Mouse (Mus musculus) spleen, postnatal 10 days (tissue): Measurements from ENCODE around the gene Thsd1.
A peak's percentile ranks its signal among the peaks of the same experiment; 100 is the strongest.
"Not testable (repeated sequence)": the region's sequence is repeated elsewhere in the genome, so short reads cannot be mapped to it uniquely, and the experiment has no call there.

Source experiments
- DNase-seq, 2 experiments: peaks; one replicate each; pipeline ENCODE4 v3.0.0; 2021 to 2022; ENCODE audit warnings: low spot score in 2 of 2

Gene Thsd1

DNA sequence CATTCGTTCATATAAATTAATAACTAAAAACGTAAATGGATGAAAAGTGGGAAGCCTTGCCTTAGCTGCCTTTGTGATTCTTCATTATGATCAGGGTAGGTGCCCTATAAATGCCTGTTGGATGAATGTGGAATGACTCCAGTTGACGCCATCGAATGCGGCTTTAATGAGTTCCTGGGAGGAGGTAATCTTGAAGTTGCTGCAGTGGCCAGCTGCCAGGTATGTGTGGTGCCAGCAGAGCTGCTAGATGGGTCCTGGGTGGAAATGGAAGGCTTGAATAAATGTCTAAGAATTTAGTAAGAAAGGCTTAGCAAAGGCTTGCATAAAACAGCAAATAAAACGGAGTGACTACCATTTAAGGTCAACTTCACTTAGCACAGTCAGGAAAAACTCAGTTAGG, 37.7 kb downstream of the Thsd1 start:
- no peak for DNase-seq

DNA sequence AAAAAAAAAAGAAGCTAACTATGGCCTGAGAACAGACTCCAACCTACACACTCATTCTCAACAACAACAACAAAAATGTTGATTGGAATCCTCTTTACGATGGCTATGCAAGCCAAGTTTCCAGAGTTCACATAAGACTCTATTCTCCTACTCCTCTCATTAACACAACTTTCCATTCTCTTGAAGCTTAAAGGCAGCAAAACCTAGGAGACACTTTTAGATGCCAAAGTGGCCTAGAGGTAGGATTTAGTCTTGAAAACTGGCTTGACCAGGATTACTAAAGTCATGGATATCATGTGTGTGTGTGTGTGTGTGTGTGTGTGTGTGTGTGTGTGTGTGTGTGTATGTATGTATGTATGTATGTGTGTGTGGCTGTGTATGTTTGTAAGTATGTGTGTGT, 38.1 kb downstream of the Thsd1 start:
- no peak for DNase-seq

DNA sequence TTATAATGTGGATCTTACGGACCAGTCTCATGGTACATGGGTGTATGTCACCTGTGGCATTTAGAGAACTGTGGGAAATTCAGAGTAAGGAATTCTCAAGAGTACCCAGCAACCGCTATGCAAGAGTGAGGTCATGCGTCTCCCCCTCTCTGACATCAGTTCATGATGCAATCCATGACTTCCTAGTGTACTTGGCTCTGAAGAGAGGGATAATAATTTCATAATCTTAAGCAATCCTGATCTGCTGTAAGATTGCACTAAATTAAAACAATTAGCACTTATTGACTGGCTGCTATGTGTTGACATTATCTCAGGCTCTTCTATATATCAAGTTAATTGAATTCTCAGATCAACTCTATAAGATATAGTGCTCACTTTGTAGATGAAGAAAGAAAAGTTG, 39.7 kb downstream of the Thsd1 start:
- DNase-seq = no peak

DNA sequence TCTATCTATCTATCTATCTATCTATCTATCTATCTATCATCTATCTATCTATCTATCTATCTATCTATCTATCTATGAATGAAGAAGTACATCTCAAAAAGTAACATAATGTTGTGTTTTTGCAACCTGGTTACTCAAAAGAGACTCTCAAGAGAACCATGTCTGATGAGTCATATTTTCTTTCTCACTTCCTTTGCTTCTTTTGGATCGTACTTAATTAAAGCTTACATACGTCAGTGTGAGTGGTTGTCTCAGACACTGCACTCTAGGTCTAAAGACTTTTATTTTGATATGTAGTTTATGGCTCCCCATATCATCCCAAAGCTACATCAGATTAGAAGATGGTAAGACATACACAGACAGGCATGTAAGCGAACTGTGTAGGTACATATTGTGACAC, 46.0 kb downstream of the Thsd1 start:
- no peak for DNase-seq

DNA sequence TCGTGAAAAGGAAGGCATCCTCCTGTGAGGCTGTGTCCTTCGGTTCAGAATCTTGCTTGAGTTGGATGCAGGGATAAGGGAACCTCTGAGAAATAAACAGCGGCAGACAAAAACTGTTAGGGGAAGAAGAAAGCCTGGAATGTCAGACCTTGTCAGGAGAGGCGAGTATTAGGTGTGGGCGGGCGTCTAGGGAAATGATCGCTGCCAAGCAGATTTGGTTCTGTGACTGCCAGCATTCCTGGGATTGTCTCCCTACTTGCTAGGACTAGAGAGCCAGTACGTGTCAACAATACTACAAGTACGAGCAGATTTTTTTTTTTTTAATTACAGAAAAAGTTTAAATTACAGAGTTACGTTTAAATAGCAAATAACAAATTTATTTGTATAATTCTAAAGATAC, 47.5 kb downstream of the Thsd1 start:
- no peak for DNase-seq

DNA sequence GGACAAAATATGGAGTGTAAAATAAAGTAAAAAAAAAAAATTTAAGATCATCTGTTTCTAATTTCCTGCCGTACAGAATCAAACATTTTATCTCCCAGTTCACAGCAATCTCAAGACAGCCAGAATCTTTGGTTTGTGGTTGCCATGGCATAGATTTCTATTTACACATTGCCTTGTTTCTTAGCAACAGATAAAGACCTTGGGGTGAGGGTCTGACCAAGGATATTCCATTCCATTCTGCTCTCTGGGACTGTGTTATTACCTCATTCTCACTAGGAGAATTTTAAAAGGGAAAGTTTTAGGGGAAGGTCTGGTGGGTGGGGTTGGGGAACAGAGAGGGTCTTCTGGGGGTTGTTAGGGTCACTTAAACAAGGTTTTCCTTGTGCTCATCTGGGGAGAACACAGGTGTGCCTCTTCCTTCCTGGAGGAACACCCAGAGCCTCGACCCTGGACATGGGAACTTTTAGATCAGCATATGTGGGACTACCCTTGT, 55.9 kb downstream of the Thsd1 start, which contains the start of gene Tpte:
Gene Tpte, plus strand, starts transcription at position 443 of the 493 bp plus-strand sequence.
- DNase-seq = no peak

DNA sequence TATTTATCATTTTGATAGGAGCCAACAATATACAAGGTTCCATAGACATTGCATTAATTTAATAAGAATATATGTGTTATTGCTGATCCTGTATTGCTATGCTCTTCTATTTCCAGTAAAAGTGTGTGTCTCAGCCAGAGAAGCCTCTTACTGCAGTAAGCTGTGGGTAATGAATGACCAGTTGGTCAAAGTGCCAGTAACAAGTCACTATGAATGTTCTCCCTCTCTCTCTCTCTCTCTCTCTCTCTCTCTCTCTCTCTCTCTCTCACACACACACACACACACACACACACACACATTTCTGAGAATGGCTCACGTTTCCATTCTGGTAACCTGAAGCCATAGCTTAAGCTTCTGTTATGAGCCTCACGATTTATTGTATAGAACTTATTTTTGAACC, 75.2 kb downstream of the Thsd1 start:
- no peak for DNase-seq

DNA sequence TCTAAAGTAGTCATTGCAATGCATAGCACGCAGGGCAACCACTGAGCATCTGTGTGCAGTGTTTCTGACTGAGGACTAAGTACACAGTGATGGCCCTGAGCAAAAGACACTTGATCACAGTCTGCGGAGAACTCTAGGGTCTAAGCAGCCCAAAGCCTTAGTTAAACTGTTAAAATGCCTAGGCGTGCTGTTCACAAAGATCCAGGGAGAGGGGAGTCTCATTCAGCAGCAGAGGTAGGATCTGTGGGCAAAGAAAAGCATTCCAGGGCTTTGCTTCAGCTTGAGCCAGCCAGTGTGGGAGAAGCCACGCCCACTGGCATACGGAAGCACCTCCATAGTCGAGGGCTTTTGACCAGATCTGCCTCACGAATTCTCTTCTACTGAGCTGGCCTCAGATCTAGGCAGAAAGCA, 75.8 kb downstream of the Thsd1 start:
- DNase-seq = peak in 1 of 2 experiments; percentile 11

DNA sequence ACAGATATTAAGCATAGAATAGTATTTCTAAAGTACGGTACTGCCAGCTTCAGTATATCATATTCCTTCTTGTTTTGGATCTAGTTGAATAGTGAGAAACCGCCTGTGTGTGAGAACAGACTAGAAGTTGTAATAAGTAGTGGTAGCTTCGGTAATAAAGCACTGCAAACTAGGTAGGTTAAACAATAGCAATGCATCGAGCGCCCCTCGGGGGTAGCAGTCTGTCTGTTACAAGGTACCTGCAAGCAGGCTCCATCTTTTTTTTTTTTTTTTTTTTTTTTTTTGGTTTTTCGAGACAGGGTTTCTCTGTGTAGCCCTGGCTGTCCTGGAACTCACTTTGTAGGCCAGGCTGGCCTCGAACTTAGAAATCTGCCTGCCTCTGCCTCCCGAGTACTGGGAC, 76.9 kb downstream of the Thsd1 start:
- not testable (repeated sequence) for DNase-seq

DNA sequence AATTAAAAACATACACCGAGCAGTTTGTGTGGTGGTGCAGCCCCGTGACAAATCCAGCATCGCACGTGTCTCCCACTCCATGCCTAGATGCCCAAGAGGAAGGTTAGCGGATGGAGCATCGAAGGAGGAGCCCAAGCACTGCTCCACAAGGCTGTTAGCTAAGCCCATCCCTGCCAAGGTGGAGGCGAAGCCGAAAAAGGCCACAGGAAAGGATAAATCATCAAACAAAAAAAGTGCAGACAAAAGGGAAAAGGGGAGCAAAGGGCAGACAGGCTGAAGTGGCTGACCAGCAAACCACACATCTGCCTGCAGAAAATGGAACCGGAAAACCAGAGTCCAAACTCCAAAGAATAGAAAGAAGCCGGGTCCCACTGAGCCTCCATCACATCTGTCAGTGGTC, 79.9 kb downstream of the Thsd1 start:
- no peak for DNase-seq
